Mouse (Mus musculus) adrenal gland, postnatal 10 days (tissue): Measurements from ENCODE around the gene Cldnd2. TPM values are rescaled to one million over a fixed set of nuclear protein-coding genes. Genes with fewer than 3 reads are reported as not detected.
A peak's percentile ranks its signal among the peaks of the same experiment; 100 is the strongest.
"Not testable (repeated sequence)": the region's sequence is repeated elsewhere in the genome, so short reads cannot be mapped to it uniquely, and the experiment has no call there.

Experiments used
- DNase-seq: peaks from one replicate; pipeline ENCODE4 v3.0.0; 2021; ENCODE audit warnings: mixed read lengths
- long read RNA-seq, 2 experiments: library from polyadenylated mRNA; stranded (forward); transcript quantifications; one replicate each; pipeline ENCODE4 v2.0.0; 2021
- total RNA-seq, 2 experiments: library from RNA; stranded (reverse); gene quantifications; 2 replicates each; pipeline ENCODE4 v1.2.3; 2021

Cldnd2 gene
- total RNA-seq = not detected
- long read RNA-seq, experiment 1 = 0 reads
- long read RNA-seq, experiment 2 = 0 reads

DNA sequence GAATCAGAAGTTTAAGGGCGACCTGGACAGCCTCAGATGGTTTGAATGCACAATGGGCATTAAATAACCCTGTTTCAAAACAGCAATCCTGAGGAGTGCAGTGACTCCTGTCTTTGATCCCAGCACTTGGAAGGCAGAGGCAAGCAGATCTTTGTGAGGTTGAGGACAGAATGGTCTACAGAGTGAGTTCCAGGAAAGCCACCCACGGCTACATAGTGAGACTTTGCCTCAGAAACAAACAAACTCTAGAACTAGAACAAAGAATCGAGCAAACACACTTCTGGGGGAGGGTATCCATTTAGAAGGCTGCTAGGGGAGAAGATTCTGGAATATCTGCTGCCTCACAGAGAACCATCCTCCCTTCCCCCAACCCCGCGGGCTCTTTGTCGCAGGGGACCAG is at the start of gene Cldnd2:
Gene Cldnd2, plus strand, starts transcription at position 301 of the 400 bp plus-strand sequence.
- no peak for DNase-seq

DNA sequence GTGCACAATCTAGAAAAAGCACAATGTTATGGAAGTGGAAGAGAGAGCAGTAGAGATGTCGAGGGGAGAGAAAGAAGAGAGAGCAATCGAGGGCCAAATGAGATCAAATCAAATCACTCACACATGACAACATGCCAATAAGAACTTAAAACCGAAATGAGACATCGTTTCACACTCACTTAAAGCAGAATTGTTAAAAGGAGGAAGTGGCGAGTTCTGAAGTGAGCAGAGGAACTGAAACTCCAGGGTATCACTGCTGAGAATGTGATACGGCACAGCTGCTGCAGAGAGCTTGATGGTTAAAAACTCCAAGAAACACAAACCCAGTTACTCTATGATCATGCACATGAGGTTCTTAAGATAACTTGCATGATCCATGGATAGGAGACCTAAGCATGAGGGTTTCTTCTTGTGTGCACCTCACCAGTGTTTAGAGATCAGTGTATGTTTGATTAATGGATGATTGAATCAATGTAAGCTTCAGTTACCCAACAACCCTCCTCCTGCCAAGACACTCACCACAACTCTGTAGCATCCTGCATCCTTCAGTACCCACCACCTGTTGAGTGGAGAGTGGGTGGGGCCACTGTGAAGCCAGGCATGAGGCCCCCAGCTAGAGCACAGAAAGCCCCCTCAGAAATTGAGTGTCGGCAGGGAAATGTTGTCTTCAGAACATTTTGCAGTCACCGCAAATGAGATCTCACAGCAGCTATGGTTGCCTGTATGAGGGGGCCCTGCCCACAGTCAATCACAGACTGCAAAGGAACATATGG is 48.0 kb upstream of the Cldnd2 start:
- no peak for DNase-seq

DNA sequence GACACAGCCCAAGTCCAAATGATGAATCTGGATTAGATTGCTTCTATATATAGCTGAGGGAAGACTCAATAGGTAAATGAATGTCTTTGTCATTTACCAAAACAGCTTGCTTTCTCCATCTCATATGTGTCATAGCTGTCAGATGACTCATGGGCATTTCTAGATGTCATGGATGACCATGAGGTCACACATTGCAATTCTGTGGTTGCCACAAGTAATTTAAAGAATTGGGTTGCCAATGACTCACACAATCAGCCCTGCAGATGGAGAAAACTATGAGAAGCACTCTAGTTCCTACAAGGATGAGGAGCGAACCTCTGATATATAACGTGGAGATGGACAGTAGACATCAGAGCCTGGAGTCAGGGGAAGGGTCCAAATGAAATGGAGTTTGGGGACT is 41.1 kb upstream of the Cldnd2 start:
- DNase-seq = no peak

DNA sequence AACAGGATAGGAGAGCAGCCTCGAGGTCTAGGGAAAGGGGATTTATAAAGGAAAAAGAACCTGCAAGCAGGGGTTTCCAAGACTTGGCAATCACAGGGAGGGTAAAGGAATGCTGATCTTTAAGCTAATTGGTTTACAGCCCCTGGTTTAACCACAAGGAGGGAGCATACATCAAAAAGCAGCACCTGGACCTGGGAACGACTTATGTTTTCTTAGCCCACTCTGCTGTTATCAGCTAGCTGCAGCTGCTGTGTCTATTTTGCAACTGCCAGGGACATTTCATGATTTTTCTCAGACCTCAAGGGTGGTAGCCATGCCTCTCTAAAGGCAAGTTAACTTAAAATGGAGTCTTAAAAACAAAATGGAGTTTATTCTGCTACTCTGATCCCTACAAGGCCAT is 37.9 kb upstream of the Cldnd2 start:
- no peak for DNase-seq

DNA sequence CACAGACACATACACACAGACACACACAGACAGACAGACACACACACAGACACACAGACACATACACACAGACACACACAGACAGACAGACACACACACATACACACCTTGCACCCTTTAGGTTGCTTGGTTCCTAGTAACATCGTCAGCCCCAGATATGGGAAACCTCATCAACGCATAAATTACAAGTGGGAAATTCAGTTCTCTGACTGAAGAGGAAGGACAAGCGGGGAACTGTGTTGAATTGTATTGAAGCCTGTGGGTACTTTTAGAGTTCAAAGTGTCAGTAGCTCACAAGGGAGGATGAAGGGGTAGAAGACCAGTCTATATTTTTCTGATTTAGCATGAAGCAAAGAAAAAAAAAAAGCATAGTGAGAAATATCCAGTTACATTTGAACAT is 33.0 kb upstream of the Cldnd2 start:
- DNase-seq = no peak

DNA sequence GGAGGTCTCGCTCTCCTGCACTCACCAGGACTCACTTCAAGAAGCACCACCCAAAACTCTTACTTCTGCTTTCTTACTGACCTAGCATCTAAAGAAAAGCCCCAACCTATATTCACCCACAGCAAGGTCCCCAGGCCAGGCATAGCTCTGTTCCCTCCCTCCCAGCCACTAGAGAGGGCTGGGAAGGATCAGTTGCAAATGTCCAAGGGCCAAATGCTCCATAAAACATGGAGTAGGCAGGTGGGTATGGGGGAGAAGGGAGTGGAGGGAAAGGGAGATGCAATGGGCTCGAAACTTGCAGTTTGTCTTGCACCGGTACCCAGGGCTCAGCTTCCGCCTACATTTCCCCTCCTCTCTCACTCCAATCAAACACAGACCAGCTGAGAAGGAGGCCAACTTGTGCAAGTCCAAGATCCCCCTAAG is 32.4 kb upstream of the Cldnd2 start, which contains the start of gene Siglecg:
Gene Siglecg, plus strand, starts transcription at position 74 of the 423 bp plus-strand sequence.
- DNase-seq = no peak

DNA sequence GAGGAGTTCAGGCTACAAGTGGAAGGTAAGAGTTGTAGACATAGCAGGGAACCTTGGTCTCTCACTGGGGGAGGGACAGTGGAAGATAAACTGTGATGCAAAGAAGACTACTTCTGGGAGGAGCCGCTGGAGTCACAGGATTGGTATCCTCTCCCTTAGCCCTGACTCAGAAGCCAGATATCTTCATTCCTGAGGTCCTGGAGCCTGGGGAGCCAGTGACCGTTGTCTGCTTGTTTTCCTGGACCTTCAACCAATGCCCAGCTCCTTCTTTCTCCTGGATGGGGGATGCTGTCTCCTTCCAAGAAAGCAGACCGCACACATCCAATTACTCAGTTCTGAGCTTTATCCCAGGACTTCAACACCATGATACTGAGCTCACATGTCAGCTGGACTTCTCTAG is 31.5 kb upstream of the Cldnd2 start:
- DNase-seq = no peak

DNA sequence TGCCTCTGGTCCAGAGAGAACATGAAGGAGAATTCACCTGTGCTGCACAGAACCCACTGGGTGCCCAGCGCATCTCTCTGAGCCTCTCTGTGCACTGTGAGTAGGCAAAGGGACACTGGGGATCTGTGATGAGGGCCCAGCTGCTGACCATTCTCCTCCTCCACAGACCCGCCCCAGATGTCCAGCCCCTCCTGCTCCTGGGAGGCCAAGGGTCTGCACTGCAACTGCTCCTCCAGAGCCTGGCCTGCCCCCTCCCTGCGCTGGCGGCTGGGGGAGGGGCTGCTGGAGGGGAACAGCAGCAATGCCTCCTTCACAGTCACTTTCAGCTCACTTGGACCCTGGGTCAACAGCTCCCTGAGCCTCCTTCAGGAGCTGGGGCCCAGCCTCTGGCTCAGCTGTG is 28.9 kb upstream of the Cldnd2 start:
- DNase-seq = not testable (repeated sequence)

DNA sequence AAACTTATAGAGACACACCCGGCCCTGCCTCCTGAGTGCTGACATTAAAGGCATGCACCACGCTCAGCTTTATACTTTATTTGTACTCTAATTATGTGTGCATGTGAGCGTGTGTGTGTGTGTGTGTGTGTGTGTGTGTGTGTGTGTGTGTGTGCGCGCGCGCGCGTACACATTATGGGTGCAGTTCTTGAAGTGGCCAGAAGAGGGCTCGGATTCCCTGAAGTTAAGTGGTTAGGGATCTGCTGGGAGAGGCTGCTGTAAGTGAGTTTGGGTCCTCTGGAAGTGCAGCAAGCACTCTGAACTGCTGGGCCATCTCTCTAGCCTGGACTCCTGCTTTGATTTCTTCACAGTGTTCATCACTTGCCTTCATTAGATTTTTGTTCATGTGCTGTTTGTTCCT is 23.3 kb upstream of the Cldnd2 start:
- no peak for DNase-seq

DNA sequence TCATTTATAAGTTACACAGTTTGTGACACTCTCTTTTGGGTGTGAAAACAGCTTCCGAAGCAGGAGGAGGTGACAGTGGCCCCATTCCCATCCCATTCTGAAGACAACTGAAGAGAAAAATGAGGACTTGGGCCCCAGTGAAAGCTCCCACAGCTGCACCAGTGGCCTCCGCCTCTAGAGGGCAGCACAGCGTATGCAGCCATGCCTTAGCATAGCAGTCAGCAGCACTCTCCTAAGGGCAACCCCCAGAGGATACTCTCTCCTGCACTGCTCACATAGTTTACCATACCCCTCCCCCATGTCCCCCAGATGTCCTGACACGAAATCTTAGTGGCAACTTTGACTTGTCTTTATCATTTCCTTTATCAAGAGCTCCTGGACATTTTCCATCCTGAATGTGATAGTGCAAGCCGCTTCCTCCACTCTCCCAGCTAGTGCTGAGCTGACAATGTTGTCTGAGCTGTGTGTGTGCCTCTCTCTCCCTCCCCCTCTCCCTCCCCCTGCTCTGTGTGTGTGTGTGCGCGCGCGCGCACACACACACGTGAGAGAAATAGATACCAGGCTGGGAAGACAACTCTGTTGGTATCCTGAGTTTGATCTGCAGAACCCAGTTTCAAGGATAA is 17.5 kb upstream of the Cldnd2 start:
- peak; percentile 93 for DNase-seq

DNA sequence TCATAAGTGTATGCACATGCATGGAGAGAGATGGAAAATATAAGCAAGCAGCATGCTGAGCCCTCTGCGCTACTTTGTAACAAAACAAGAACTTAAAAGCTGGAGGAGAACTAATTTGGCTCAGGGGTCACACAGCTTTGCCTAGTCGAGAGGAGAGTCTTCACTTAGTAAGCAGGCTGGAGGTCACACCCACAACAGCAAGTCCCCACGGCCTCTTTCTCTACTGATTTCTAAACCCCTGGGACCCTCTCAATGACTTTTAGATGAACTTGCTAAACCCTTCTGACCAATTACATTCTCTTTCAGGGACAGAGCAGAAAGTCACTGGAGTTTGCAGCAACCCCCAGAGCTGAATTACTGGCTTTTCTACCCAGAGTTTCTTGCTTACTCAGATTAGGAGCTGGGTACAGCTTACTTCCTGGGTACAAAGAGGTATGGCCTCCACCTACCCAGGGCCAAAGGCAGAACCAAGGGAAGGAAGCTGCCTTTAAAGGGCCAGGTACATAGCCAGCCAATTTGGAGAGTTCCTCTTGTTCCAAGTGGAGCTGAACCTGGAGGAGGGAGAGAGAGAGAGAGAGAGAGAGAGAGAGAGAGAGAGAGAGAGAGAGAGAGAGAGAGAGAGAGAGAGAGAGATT is 16.5 kb upstream of the Cldnd2 start:
- DNase-seq = no peak

DNA sequence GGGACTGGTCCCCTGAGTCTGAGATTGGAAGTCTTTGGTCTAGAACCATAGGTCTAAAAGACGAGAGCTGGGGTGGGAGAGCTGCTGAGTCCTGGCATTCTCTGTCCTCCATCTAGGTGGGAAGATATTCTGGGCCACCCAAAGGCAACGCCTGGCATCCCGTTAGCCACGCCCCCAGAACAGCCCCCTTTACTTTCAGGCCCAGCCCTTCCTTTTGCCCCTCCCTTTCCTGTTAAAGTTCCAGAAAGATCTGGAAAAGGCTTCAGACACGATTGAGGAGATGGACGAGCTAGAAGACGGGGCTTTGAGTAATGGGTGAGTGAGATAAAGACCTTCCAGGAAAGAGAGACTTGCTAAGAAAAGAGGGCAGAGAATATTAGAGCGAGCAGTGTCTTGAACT is 13.2 kb upstream of the Cldnd2 start, which contains the start of gene Lim2:
Gene Lim2, plus strand, starts transcription at position 265 of the 400 bp plus-strand sequence.
- DNase-seq = no peak

DNA sequence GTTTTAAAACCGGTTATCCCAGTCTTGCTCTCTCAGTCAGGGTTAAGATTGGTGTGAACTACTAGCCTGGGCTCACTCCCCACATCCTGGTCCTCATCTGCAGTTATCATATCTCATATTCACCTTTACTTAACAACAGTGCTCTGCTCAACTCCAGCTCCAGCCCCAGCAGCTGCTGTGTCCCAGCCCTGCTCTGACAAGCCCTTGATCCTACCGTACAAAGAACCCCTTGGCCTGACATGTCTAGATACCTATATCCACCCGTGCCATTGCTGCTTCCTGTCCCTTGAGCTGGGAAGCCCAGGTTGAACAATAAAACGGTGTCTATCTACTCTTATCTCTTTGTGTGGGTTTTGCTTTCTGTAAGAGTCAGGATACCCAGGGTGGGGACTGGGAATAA is 11.1 kb upstream of the Cldnd2 start:
- no peak for DNase-seq

DNA sequence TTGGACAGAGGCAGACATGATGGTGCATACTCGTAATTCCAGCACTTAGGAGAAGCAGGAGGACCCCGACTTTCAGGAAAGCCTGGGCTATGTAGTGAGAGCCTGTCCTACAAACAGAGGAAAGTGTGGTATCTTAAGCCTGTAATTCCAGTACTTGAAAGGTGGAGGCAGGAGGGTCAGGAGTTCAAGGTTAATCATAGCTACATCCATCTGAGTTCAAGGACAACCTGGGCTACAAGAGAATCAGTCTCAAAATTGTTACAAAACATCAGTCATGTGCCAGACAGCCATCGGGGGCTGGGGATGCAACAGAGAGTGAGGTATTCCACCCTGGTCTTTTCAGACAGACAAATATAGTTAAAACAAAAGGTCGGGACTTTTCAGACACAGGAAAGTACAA is 7.7 kb upstream of the Cldnd2 start:
- no peak for DNase-seq

DNA sequence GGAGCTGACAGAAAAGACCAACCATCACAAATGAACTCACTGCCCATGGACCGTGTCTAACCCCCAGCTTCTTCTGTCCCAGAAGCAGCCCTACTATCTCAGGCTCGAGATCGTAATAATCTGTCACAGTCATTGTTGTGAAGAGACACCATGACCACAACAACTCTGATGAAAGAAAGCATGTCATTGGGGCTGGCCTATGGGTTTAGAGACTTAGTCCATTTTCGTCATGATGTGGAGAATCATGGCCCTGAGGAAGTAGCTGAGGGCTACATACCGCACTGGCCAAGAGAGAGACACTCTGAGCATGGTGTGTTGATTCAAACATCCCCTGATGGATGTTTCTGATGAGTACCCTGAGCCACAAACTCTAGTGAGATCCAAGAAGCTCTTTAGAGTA is 5.9 kb upstream of the Cldnd2 start:
- no peak for DNase-seq

DNA sequence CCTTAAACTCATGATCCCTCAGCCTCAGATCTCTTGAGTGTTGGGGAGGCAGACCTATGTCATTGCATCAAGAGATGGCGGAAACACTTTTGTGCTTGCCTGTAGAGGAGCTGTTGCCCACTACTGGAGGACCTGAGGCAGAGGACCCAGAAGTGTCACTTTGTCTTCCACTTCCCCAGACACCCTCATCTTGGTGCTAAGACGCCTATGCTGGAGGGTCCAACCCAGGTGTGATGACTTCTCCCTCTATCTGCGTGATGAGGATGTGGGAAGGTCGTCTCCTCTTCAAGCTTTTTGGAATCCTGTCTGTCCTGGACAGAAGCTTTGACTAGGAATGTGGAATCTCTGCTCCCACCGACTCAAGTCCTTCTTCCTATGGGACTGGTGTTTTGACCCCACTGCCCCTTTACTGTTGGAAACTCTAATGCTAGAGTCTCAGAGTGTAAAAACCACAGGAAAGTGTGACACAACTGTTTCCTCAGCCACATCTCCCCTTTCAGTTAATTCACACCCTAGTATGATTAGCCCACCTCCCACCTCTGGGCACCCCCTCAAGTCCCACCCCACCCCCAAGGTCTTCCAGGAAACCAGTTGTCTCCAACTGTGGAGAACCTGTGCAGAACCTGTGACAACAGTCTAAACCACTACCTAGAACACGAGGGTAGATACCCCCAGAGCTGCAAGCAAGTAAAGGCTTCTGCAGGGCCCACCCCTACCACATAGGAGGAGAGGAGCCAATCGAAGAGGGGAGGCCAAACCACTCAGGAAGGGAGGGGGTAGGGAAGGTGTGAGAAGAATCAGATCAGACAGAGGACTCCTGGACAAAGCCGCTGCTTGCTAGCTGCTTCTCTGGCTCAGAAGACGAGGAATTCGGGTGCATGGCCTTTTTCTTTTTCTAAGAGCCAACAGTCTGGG is 4.0 kb upstream of the Cldnd2 start, which contains the start of gene Nkg7:
Gene Nkg7, plus strand, starts transcription at position 733 of the 915 bp plus-strand sequence.
- no peak for DNase-seq

DNA sequence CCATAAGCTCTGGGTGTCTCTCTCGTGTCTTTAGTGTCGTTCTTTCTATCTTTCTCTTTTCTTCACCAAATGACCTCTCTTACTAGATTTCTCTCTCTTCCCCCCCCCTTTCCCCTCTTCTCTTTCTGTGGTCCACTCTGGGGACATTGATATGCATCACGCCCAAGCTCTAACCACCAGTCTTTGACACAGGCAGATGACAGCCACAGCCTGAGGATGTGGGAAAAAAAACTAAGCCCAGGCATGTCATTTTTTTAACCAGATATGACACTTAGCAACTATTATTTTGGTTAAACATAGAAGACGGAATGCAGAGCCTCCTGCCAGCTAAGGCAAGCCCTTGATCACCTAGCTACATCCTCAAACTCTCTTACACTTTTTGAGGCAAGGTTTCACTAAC is 2.0 kb upstream of the Cldnd2 start:
- DNase-seq = no peak

DNA sequence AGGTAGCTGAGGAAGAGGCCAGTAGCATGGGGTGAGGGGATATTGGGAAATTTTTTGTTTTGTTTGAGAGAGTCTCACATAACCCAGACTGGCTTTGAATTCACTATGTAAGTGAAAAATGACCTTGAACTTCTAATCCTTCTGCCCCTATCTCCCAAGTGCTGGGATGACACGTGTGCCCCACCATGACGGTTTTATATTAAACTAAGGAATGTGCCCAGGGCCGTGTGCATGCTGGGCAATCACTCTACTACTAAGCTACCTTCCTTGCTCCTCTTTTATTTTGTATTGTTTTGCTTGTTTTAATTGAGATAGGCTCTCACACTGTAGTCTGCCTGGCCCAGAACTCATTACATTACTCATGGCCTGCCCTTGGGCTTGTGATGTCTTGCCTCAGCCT is 489 bp downstream of the Cldnd2 start:
- DNase-seq = no peak

DNA sequence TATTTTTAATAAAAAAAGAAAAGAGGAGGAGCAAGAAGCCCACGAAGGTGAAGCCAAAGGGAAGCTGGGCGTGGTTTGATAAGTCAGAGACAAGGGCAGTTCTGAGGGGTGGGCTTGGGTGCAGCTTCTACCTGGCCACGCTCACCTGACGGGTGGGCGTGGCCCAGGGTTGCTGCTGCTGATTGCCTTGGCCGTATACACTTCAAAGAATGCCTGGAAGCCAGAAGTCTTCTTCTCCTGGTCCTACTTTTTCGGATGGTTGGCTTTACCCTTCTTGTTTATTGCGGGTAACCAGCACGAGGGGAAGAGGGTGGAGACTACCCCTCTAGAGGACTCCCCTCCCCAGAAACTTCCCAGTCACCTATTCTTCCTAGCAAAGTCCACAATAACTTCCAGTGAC is 2.1 kb downstream of the Cldnd2 start:
- peak; percentile 1 for DNase-seq

DNA sequence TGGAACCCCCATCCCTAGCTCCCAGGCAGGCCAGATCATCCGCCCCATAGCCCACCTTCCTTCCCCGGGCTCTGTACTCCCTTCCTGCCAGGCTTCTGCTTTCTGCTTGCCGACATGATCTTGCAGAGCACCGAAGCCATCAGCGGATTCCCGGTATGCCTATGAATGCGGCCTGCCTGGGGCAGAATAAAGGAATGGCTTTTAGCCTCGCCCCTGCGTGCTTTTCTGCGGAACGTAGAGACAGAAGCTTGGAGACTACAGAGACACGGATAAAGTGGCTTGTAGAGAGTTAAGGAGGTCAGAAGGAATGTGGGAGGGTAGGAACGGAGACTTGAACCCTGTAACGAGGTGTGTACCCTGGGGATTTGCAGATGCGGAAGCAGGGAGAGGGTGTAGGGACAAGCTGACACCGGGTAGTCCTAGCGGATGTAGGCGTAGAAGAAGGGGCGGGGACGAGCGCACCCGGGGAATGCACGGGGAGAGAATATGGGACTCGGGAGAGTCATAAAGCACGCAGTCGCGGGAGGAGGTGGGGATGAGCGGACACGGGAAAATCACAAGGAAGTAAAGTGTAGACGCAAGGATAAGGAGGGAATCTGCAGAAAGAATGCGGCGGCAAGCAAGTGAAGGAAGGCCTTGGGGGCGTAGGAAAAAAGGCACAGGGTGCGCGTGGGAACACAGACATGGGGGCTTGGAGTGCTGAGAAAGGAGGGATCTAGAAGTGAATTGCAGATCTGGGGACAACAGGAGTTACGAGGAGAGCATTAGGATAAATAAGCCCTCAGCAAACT is 2.7 kb downstream of the Cldnd2 start:
- DNase-seq = peak; percentile 89

DNA sequence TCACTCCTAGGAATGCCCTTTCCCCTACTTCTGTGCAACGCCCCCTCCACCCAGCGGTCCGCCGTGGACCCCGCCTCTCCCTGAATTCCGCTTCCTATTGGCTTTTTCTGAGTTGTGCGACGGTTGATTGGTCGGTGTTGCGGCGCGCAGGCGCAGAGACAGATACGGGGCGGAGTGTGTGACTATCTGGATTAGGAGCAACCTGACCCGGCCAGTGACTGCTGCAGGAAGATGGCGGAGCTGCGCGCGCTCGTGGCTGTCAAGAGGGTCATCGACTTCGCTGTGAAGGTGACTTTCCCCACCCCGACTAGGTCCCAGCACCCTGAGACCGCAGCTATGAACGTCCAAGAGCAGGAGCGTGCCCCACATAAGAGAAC is 3.3 kb downstream of the Cldnd2 start, which contains the start of the genes Etfb and Gm45233:
Gene Etfb, plus strand, starts transcription at position 167 of the 377 bp plus-strand sequence.
Gene Gm45233, plus strand, starts transcription at position 212 of the 377 bp plus-strand sequence.
- DNase-seq = peak; percentile 95
